Mouse (Mus musculus) monocyte, adult 5-6 weeks (primary cell): ENCODE measurements around the gene Kbtbd3. TPM values are rescaled to one million over a fixed set of nuclear protein-coding genes. Genes with fewer than 3 reads are reported as not detected.

Experiments used
- total RNA-seq: library from RNA; stranded (forward); fragments of 200-1000, 200-491, 200-594 nt; gene quantifications from 3 replicates; pipeline ENCODE4 v1.2.3, GENCODE M21; 2017

Kbtbd3 gene
- total RNA-seq, 1 experiment from 2014 or later: 5.2 TPM

Other genes starting within 250 kb of the Kbtbd3 start
- gene Aasdhppt, start 362 bp upstream of the Kbtbd3 start, total RNA-seq: 8.2 to 14.9 TPM (median 11.2 TPM) in 3 replicates
- gene Msantd4, start 66.7 kb downstream of the Kbtbd3 start, total RNA-seq: 25.2 to 32.4 TPM (median 28.6 TPM) in 3 replicates